Mouse (Mus musculus) lung, postnatal 25 days (tissue): ENCODE results near the gene Serpinf1.
"Not testable (repeated sequence)": the region's sequence is repeated elsewhere in the genome, so short reads cannot be mapped to it uniquely, and the experiment has no call there.

Experiments
- DNase-seq: peaks from one replicate; pipeline ENCODE4 v3.0.0; 2022; ENCODE audit warnings: low spot score

Gene Serpinf1

GRCm38 (mm10) chr11:75422013-75422792 lies at the start of gene Serpinf1:
Serpinf1 (minus strand) TSS chr11:75422701.
- no peak for DNase-seq

- DNase-seq, result no peak
Observed at GRCm38 (mm10) chr11:75470675-75471074, 48.2 kb upstream of the Serpinf1 start.

GRCm38 (mm10) chr11:75469261-75469660 lies 46.8 kb upstream of the Serpinf1 start:
- no peak for DNase-seq

GRCm38 (mm10) chr11:75468410-75468809 lies 45.9 kb upstream of the Serpinf1 start:
- DNase-seq, result no peak

DNA sequence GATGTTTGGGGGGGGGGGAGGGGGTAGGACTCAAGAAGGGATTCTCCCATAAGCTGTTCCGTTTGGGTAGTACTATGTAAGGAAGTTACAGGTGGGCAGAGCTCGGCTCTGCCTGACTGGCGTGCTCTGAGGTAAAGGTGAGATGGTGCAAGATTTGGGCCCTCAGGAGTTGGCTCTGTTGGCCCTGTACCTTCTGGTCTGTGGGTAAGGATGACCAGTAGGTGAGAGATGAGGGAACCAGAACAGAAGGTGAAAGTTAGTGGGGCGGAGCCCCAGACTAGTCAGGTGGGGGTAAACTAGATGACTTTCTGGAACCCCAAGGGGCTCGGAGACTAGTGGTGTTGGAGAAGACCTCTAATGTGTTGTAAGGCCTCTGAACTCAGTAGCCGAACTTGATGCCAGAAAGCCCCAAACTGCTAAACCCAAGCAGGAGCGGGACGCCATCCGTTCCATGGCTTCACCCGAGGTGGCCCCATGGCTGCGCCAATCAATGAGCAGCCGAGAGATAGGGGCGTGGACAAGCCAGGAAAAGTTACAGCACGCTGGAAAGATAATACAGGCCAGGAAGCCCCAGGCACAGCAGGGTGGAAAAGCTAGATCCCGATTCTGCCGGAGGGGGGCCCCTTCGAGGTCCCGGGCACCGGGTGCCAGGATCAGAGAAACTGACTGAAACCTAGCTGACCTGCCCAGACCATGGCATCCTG lies 45.2 kb upstream of the Serpinf1 start:
- DNase-seq, result peak; percentile 61

DNA sequence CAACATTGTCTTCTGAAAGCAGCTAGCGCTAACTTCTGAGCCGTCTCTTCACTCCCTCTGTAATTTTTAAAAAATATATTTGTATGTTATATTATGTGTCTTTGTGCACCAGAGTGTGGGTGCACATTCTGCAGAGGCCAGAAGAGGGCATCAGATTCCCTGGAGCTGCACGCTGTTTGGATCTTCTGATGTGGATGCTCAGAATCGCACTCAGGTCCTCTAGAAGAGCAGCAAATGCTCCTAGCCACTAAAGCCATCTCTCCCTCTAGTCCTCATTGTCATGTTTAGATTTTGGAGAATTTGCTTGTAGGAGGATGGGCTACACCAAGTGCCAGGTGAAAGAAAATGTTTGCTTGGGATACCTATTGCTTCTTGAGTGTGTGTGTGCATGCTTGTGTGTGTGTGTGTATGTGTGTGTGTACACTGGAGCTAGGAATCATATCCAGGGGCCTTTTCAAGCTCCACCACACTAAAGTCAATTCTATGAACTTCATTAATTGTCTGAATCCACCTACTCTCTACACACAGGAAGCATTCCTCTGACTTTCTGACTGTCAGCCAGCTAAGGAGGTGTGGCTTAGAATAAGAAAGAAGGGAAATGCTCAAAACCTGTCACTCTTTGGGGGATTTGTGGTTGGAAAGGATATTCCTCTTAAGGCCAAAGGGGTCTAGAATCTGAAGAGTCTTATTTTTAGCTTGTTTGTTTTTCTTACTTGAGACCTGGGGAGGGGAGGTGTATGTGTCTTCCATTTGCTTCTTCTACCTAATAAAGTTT lies 44.4 kb upstream of the Serpinf1 start:
- no peak for DNase-seq

- DNase-seq, result no peak
Observed at GRCm38 (mm10) chr11:75465051-75465450, 42.5 kb upstream of the Serpinf1 start.

DNA sequence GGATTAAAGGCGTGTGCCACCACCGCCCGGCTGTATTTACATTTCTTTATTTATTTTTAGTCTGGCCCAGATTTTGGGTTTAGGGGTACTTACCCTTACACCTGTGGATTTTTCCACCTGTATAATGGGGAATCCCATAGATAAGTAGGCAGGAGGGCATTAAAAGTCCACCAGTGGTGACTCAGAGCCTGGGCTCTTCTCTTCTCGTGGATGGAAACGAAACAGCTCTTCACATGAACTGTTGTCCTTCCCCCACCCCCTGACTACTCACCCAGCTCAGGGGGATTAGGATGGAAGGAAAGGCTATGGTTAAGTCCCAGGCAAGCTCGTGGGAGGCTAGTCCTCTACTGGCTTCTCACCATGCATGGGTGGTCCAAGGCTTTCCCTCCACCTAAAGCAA lies 41.9 kb upstream of the Serpinf1 start:
- DNase-seq, result no peak

- DNase-seq, result no peak
Observed at GRCm38 (mm10) chr11:75463624-75464023, 41.1 kb upstream of the Serpinf1 start.

DNA sequence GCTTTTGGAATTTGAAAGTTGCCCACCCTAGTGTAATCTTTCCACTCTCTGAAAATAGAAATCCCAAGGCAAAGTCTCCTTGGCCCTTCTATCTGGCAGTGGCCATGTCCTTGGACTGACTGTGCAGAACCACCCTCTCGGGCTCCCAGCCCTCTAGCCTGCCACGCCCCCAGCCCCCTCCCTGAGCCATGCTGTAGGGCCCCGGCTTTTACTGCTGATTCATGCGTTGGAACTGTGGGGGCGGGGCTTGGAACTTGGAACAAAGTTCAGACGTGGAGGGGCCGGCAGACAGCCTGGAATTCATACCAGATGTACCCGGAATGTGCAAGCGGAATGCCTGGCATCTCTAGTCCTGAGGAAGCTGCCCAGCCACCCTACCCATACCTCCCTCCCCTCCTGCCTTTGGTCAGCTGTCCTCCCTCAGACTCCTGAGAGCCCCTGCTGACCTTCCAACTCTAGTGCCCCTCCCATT lies 40.4 kb upstream of the Serpinf1 start:
- peak; percentile 92 for DNase-seq

DNA sequence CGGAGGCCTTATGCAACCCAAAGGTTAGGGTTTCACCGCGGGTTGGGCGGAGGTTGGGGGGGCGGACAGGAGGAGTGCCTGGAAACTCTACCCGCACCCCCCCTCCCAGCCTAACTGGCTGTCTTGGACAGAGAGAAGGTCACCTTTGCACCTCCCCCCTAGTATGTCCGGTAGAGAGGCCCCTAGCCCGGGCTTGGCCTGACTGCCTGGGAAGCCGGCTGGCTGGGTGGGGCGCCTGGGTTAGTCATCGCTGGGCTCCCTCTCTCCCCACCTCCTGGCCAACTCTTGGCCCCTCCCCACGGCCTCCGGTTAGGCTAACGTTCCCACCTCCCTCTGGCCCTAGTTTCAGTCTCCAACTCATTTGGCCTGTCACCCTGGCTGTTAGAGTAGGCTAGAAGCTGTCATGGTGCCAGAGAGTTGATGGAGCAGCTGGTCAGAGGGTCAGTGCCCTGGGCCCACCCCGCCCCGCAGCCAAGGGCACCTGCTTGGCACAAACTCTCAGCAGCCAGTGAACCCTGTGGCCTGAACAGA lies 39.8 kb upstream of the Serpinf1 start:
- DNase-seq, result peak; percentile 85

DNA sequence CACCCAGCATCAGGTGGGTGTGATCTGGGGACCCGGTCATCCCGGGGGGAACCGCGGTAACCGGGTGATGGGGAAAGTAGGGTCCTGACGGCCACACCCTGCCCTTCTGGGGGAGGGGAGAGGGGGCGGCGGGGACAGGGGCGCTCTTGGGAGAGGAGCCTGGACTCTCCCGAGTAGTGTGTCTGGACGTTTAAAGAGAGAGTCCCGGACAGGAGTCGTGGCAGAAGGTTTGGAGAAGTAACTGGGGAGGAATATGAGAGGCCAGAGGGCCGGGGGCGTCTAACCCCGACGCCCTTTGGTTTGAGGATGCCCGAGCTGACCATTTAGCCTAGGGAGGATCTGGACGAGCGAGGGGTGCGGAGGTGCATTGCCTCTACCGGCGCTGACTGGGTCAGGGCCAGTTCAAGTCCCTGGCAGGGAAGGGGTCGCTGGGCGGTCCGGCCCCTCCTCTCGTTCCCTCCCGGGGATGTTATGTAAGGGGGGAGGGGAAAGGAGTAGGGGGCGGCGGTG lies 39.3 kb upstream of the Serpinf1 start:
- DNase-seq, result no peak

DNA sequence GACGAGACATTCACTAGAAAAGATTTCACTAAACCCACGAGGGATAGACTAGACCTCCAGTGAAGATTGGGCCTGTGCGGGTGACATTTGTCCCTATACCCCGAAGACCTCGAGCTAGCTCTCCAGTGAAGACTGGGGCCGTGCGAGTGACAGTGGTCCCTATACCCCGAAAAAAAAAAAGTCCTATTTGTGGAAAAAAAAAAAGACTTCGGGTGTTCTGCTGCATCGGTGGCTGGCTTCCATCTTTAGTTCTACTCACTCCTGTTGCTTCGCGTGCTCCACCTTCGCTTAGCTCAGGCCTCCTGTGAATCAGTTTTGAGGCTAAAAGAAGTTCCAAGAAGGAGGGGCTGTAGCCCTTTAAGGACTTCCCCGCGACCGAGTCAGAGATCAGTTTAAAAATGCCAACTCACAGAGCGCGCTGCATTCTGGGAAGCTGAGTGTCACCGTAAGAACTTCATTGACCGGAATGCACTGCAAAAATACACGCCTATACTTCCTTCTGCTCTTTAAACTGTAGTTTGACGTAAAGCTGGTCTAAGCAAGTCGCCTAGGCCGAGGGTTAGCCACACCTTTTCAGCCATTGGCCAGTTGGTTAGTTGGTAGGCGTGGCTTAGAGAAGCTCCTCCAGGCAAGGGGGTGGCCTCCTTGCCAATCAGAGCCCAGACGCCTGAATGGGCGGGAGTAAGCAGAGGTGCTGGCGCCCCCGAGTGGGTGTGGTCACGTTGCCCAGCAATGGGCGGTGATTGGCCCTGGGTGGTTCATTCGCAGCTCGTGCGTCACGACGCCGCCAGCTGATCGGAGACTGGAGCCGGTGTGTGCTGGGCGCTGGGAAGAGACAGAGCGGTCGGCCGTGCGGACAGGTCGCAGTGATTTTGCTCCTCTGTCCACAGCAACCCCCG lies 38.6 kb upstream of the Serpinf1 start, which contains the start of gene Tlcd2:
TSS of gene Tlcd2 (plus strand) at position 872 of the 899 bp plus-strand sequence.
- peak; percentile 100 for DNase-seq

DNA sequence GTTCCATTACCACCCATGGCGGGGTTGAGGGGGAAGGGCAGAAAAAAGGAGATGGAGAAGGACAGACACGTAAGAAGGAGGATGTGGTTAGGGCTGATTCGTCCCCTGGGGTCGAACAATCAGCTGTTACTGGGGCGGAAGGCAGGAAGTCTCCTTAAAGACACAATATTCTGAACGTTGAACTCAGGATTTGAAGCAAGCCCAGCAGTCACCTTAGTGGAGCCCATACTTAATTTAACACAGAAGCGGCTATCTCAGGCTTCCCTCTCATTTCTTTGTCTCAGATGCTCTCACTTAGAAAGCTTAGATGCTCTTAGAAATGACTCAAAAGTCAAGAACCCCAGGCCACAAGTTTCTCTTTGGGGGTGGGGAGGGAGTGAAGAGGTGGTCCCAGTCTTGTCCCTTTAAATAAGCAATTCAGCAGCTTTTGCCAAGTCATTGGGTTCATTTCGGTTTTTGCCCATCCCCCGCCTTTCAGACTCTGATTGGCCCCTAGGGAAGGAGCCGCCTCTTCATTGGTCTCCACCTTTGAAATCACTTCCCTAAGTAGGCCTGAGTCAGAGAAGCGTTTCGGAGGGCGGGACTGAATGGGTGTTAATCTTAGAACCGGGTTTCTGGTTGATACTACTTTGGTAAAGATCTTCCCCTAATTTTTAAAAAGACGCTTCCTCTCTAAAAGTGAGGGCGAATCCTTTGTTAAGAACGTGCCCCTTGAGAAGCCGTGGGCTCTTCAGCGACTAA lies 37.8 kb upstream of the Serpinf1 start:
- DNase-seq, result peak; percentile 97

DNA sequence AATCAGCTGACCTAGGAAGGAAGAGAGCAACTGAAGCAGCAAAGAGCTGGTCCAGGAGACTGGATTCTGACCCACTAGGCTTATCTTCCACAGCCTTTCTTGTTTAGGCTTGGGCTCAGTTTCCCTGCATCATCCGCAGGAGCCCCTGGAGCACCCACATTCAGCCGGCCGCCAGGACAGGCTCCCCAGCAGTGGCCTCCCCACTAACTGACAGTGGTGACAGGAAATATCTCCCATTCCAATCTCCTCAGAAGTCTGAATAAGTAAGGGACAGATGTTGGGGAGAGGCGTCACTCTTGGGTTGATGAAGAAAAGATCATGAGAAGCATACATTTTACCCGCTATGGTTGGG lies 37.2 kb upstream of the Serpinf1 start:
- no peak for DNase-seq

DNA sequence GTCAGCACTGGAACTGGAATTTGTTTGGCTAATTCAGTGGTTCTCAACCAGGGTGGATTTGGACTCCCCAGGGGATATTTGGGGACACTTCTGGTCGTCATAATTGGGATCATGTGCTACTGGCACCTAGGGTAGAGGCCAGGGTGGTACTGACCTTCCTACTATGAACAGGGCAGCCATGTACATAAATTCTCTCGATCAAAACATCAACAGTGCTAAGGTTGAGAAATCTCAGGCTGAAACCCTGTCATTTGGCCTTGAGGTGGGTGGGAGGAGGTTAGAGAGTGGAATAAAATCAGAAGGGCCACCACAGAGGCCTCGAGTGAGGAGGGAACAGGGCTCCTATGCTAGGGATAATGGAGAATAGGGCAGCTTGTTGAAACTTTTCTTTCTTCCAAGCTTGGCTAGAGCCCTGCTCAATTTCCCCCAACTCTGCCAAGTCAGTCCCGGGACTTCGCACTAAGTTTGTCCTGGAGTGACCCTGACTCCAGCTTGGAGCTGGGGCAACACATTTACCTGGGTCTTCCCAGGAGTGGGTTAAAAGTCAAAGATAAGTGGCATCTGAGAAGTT lies 36.7 kb upstream of the Serpinf1 start:
- no peak for DNase-seq

DNA sequence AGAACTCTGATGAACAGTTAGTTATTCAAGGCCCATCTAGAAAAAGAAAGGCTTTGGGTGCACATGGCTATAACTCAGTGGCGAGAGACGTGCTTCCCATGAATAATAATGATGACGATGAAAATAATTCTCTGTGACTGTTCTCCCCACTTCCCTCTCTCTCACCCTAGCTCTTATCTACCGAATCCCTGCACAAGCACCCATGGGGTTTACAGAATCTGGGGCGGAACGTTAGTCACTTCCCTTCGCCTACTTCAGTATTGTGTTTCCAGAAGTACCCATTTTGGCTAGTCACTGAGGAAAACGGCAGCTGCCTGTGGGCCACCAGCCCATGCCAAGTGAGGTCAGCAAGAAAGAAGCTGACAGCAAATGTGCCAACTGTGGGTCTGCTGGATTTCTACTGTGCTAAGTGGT lies 36.1 kb upstream of the Serpinf1 start:
- peak; percentile 17 for DNase-seq

- peak; percentile 26 for DNase-seq
Observed at GRCm38 (mm10) chr11:75458169-75458568, 35.7 kb upstream of the Serpinf1 start.

GRCm38 (mm10) chr11:75456440-75456871 lies 34.0 kb upstream of the Serpinf1 start:
- DNase-seq, result peak; percentile 41

GRCm38 (mm10) chr11:75455971-75456370 lies 33.5 kb upstream of the Serpinf1 start:
- DNase-seq, result not testable (repeated sequence)
